Mouse (Mus musculus): Measurements from ENCODE around the gene Dact1.

Dact1 gene

DNA sequence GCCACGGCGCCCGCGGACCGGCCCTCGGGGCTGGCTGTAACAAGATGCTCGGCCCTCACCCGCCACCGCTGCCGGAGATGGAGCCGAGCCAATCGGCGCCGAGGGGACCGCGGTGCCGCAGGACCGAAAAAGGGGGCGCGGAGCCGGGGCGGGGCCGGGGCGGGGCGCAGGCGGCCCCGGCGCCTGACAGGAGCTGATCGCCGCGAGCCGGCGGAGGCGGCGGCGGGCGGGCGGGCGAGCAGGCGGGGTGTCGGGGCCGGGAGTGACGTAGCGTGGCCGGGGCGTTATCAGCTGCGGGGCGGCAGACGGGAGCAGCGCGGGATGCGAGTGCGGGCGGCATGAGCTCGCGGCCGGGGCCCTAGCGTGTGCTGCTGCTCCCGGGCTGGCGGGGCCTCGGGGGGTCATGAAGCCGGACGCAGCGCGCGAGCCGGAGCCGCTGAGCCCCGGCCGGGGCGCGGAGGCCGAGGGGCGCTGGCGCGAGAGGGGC is at the start of gene Dact1:
Dact1 (plus strand) TSS at position 304 of the 487 bp plus-strand sequence.
- peak; percentile 44 for DNase-seq

DNA sequence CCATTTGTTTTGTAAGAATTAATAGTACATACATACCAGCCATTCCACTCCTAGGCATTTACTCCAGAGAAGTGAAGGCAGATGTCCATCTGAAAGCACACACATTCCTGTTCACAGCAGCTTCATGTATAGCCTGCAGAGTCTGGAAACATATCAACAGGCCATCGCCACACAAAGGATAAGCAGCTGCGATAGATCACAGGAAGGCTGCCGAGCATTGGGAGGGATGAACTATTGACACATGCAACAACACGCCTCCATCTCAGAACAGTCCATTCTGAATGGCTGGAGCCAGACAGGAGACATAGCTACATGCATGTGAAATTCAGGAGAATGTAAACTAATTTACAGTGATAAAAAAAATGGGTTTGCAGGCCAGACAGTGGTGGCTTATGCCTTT is 45.5 kb upstream of the Dact1 start:
- no peak for DNase-seq

DNA sequence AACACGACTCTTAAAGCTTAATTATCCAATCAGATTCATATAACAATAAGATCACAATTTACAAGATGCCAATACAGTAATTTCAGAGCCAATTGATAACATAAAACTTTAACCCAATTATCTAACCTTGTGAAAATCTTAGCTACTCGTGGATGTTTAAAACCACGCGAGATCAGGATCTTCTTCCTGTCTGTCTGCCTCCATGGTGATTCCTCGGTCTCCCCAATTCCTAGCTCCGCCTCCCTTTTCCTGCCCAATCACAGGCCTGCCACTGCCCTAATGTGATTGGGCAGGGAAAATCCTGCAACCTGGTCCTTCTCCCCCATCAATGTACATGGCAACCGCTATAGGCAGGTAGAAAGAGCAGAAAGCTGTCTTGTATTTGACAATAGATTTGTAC is 40.3 kb upstream of the Dact1 start:
- DNase-seq: no peak

DNA sequence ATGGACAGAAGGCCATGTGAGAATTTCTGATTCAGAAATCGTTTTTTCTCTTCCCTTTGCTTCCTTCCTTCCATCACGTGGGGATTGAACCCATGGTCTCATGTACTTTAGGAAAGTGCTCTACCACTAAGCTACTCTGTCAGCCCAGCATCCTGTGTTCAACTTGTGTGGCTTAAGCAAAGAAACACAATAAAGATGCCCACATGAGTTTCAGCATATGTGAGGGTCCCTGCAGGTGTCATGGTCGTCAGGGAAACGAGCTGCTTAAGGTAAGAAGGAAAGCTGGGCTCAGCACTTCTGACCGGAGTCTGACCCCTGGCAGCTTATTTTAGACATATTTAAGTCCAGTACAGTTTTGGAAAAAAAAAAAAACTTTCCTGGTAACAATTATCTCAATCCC is 38.6 kb upstream of the Dact1 start:
- DNase-seq: no peak

DNA sequence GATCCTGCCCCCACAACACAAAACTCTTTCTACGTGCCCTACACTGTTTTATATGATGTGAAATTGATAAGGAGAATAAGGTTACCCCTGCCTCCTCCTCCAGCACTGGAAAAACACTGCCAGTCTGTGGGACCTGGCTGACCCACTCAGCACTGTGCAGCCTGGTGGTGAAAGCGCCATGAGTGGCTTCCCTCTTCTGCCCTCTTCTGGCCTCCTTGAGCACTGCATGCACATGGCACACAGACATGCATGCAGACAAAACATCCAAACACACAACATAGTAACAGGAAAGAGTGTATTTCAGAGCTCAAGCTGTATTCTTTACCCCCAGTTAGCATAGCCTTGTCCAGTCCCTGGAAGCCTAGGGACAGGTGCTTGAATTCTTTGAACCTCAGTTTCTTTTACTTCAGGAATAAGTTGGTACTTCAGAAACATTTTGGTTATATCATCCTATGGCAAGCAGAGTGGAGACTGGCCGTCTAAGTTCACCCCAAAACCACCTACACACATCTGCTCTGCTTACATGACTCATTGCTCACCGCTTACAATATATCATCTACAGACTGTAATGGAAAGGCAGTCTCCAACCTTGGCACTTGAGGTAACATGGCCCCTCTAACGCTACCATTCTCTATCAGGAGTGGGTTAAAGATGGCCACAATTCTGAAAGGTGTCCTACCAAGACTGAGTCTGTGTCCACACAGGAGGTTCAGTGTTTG is 35.0 kb upstream of the Dact1 start:
- DNase-seq: no peak

DNA sequence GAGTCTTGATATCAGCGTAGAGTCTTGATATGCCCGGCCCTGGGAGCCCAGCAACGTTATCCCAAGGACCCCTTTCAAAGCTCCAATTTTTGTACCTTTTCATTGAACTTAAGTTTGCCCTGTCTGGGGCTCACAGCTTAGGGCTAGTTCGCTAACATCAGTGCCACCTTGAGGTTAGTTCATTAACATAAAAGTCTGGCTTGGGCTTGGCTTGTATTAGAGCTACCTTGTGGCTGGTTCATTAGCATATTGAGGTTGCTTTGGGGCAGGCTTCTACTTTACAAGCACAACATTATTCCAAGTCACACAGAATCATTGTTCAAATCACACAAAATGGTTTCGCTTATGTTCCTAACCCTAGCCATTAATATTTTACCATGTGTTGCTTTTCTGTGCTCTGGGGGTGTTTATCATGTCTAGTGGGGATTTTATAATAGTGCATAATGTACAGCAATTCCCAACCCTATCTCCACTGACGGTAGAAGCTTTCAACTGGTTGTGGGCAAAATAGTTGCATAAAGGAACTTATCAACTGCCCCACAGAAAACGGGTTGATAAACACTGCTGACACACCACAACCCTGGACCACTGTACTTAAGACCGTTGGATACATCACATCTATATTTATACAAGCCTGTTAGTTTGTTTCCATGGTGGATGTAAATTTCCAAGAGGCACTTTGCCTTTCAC is 33.6 kb upstream of the Dact1 start:
- no peak for DNase-seq

DNA sequence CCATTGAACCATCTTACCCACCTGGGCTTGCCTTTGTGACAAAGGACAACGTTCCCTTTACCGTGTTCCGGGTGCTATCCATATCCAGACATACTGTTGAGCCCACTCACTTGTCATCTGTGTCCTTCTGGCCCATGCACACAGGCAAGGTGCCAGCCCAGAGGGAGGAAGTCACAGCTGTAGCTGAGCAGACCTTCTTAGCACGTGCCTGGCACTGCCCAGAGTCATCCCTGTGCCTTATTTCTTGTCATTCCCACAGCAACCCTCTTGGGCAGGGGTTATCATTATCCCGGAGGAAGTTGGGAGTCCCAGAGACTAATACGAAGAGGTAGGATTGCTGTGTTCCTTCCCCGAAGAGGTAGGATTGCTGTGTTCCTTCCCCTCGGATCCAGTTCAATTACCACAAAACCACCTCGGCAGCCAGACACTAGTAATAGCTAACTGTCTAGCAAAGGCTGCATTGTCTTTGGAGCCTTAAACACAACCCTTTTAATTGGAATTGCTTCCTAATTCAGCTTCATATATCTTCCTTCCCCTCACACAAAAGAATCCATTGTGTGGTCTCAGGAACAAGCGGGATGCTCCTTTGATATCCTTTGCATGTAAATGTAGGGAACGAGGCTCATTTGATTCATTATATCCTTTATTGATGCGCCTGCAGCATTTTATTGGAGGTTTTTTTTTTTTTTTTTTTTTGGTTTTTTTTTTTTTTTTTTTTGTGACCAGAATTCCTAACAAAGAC is 30.0 kb upstream of the Dact1 start:
- no peak for DNase-seq

DNA sequence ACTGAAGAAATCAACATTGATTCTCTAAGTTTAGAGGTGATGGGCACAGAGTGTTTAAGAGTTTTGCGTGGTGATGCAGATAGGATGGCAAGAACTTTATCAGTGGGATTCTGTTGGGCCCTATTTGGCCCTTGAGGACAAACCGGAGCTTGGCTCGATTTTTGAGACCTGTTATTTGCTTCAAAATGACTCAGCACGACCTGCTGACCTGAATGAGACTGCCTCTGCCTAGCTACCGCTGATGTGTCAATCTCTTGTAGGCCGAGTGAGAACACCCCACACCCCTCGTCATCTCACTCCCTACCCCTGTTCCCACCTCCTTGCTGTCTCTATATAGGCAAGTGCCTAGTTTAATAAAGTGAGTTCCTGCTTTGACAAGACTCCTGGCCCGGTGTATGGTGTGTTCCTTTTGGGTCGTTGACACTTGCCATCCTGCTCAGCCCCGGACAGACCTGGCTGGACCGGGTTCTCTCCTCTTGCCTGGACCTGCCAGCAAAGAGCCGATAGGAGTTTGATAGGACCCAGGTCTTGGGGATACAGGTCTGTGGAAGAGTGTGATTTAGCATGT is 28.4 kb upstream of the Dact1 start:
- DNase-seq: no peak

DNA sequence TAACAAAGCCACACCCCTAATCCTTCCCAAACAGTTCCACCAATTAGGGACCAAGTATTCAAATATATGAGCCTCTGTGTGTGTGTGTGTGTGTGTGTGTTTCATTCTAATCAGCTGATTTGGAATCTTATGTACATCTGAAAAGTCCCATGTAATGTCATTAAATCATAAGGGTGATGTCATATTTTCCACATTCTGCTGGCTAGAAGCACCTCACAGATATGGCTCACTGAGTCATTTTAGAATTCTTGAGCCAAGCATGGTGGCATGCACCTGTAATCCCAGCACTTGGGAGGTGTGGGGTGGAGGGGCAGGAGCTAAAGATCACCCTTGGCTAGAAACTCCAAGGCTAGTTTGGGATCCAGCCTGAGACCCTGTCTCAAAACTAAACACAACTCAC is 24.3 kb upstream of the Dact1 start:
- DNase-seq: no peak

DNA sequence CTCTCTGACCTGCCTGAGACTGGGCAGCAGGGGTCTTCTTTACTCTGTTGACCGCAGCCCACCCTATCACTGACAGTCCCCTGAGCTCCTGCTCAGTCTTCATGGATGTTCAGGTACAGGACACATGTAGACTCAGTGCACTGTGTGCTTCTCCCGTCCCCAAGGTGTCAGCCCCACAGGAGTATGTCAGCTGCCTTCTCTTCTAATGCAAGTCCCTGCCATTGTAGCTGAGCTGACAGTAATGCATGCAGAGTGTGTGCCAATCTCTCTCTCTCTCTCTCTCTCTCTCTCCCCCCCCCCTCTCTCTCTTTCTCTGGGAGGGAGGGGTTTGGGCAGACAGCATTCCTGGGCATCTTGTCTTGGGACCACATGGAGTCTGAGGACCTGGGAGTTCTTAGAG is 19.2 kb upstream of the Dact1 start:
- no peak for DNase-seq

DNA sequence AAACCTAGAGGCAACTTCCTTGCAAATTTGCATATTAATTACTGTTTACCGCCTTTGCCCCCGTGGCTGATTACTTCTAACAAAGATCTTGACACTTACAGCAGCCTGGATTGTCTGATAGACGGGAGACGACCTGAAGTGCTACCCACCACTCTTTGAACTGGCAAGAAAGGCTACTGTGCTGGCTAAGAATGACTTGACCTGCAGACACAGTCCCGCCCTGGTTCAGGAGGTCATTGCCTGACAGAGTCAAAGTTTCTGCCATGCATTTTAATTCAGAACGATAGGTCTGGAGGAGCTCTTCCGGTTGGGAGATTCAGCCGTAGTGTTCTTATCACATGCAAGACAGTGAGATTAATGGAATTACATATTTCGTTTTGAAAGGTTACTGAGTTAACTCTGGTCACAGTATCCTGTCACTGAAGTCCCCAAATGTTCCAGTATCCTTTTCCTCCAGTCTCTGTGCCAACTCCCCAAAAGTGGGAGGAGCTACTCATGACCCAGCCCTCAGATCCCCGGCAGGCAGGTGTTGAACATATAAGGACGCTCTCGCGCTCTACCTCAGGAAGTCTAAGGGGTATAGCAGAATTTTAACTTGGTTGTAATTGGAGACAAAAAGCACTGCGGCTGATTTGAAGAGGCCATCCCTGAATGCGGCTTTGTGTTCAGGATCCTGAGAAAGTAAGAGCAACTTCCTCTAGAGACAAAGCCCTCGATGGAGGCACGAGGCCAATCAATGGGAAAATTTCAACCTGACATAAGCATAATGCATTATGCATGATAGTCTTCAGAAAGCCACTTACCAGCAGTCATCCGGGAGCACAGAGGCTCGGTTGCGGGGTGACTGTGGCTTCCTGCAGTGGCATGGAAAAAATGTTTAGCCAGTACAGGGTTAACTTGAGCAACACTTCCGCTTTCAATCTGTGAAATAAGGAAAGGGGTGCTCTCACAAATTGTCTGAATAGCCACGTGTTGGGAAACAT is 15.4 kb upstream of the Dact1 start:
- no peak for DNase-seq

DNA sequence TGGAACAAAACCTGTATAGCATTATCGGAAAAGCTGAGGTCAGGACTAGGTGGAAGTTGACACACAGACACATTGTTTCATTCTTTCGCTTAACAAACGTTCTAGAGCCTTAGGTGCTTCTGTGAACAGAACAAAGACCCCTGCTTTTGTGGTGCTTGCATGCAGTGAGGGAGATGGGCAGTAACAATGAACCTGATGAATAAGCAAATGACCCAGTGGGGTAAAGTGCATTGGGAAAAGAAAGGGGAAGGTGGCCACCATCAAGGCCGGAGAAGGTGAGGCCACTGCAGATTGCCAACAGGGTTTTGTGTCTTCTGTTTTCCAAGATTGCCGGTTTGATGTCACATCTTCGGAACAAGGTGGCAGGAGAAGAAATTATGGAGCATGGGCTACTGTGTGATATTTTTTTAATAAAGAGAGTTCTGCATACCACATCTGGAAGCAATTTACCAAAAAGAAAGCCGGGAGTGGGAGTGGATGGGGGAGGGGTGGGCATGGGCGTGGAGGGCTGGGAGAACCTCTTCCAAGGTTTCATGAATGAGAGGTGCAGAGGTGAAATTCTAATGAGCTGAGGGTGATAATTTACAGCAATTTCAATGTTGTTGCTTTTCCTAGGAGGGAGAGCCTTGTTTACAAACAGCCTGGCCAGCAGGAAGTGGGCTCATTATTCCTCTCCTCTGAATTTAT is 12.7 kb upstream of the Dact1 start:
- no peak for DNase-seq

DNA sequence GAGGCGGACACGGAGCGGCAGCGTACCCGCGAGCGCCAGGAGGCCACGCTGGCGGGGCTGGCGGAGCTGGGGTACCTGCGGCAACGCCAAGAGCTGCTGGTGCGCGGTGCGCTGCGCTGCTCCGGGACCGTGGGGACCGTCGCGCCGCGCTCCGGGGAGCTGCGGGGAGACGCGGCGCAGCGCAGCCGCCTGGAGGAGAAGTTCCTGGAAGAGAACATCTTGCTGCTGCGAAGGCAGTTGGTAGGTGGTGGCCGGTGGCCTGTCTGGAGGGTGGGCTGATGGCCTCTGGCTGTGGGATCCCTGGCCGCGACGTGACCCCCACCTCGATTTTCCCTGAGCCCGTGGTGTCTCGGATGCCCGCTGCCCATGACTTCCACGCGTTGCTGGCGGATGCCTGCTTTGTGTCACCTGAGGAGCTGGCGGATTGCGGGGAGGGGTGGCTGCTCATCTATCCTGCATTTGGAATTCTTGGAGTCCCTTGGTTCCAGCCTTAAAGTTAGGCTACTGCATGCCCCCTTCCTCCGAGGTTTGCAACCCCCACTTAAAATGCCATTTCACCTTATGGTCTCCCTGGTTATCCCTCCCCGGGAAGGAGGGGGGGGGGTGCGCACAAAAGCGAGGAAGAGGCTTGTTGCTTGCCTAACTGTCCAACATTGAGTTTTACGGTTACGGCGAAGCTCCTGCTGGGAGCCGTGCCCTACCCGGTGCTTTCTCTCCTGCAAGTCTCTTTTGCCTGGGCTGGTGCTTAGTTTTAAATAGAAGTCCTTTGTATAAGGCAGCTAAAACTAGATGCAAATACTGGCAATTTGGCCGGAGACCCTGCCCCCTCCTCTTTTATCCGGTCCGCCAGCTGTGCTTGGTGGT is 616 bp downstream of the Dact1 start:
- no peak for DNase-seq

DNA sequence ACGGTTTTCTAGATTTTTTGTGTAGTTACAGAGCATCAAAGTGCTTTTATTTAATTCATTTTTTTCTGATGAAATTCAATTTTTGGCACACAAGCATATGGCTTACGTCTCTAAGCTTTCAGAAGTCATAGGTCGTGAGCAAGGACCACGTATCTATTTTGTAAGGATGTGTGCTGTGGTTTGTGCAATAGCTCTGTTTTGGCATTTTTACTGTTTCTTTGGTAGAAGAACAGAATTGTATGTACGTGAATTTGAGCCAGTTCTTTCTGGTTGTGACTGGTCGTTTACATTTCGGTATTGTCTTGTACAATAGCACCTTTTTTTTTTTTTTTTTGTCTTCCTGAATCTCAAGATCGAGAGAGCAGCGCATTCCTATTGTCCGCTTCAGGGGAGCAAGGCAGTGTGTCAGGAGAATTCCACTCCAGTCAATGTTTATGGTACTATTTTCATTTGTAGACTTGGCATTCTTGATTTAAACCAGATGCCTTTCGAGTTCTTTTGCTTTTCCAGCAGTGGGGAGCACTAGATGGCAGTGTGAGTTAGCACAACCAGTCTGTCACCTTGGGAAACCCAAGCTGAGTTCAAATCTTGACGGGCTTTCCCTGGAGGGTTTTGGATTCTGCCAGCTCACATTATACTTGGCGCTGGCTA is 1.7 kb downstream of the Dact1 start:
- DNase-seq: peak; percentile 76

DNA sequence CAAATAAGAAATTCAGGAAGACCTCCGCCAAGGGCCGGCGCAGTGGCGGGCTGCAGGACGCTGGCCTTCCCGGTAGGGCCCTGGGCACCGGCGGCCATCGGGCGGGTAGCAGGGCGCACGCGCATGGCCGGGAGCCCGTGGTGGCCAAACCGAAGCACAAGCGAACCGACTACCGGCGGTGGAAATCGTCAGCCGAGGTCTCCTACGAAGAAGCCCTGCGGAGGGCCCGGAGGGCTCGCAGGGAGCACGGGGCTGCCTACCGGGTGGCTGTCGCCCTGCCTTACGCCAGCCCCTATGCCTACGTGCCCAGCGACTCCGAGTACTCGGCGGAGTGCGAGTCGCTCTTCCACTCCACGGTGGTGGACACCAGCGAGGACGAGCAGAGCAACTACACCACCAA is 8.6 kb downstream of the Dact1 start:
- DNase-seq: no peak

DNA sequence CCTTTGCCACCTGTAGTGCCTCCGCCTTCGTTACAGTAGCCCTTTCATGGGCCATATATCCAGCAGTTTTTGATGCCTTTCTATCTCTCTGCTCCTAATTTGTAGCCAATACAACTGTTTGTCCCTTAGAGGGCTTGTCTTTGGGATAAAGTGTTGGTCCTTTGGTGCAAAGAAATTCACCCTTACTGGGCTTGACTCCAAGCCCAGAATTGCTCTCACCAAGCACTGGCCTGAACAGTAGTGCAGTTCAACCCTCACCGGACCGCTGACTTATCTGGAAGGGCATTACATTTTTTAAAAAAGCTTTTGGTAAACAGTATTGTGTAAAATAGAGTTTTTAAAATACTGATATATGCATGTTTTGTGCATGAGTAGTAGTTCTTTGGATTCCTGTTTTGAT is 9.9 kb downstream of the Dact1 start:
- DNase-seq: no peak

DNA sequence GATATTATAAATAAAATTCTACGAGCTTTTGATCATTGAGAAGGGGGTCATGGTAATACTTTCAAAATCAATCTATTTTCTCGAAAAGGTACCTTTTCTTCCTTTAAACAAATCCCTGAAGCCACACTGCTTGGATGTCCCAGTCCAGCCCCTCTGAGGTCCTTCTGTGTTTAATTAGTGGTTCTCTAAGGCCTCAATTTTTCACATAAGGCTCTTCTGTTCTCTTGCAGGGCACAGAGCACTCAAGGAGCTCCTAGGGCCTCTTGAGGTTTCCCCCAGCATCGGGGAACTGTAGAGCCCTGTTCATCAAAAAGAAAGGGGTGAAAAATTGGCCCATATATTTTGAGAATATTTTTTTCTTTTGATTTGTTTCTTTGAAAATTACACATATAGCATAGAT is 23.0 kb downstream of the Dact1 start:
- no peak for DNase-seq

DNA sequence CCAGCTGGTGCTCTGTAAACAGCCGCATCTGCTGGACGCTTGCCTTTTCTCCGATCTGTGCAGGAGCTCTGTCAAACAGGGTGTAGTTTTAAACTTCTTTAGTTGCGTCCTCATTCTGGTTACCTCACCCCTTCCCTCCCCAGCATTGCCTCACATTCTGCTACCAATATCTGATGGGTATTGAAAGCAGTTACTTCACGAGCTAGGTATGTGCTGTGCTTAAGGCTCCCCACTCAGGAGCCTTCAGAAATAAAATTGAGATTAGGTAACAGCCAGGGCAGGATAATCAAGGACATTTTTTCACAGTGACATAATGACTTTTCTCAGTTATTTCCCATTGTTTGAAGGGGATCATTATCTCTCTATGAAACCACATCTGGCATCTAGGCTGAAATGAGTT is 23.9 kb downstream of the Dact1 start:
- DNase-seq: no peak

DNA sequence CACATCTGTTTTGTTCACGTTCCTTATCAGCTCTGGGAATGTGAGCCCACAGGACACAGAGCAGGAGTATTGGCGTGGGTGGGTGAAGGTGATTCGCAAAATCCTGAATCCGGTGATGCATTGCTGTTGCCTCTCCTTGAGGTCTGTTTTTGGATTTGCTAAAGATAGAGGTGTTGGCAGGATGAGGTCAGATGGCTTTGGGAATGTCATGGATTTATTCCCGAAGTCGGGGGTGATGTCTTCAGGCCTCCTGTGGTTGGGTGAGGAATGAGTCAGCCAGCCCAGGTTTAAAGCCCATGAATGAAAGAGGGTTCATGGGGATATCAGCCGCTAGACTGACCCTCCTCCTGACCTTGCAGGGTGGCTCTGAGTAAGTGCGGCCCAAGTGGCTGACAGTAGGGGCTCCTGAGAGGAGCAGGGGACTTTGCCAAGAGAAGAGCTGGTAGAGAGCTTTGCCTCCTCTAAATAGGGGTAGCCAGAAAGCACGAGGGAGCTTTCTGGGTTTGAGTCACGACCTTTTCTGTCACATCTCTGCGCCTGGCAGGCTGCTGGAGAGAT is 27.4 kb downstream of the Dact1 start:
- no peak for DNase-seq
